26 mouse cellular contexts compared by ENCODE assay signal in genomic region chr2:158322845-158323244, GRCm38 (mm10). TPM values are rescaled to one million over a fixed set of nuclear protein-coding genes. Genes with fewer than 3 reads are reported as not detected.
DNase-seq lines count a peak whose midpoint lies in the region; ATAC-seq lines count a peak whose summit lies in the region.
"Had no signal": no experiment of that assay in that cellular context is flagged by ENCODE, and none has a peak within 500 bp of the region (broad histone marks: within the 10 kb centered on the region; RNA-seq: fewer than 3 reads in every experiment).

No protein-coding gene starts in this region.

- no peak for DNase-seq in heart, adult 11 months
- peak; percentile 13 to 32 for DNase-seq in CD8-positive naive resting alpha-beta T cell, adult 2 months (ENCODE audit: low read depth in 2 of 2, low spot score in 2 of 2)
- DNase-seq in induced T-regulatory cell, adult 2 months (ENCODE audit: low read depth): peak; percentile 55
- DNase-seq in thymus, postnatal 25 days: peak; percentile 46
- no peak for DNase-seq in ovary, postnatal 10 days (ENCODE audit: low spot score)
- no peak for DNase-seq in lung, postnatal 36 days
- DNase-seq in natural killer cell, adult 2 months (ENCODE audit: low spot score in 2 of 2): no peak
- DNase-seq: adrenal gland, adult 2 months; cerebellum, adult 11 months; cerebellum, postnatal 10 days; gastrocnemius, adult 2 months; heart, adult 18-20 months; heart, postnatal 4 days; kidney, adult 11 months; liver, embryonic 13.5 days; midbrain, embryonic 14.5 days; retina, postnatal 1 day; right cerebral cortex, postnatal 4 days had no signal

- H3K9me3 ChIP-seq in heart, embryonic 16.5 days (replicated peaks; ENCODE audit: control insufficient read depth, low read length): no peaks in the 10 kb centered on the region
- H3K9me3 ChIP-seq: embryonic facial prominence, embryonic 13.5 days; forebrain, embryonic 15.5 days; limb, embryonic 13.5 days; liver, embryonic 13.5 days; lung, embryonic 15.5 days; megakaryocyte, embryonic 14.5 days; neural tube, embryonic 15.5 days had no signal

- H3K4me2 ChIP-seq in heart, embryonic 16.5 days (ENCODE audit: low read depth, low read length): no peak overlapping the region
- H3K4me2 ChIP-seq: embryonic facial prominence, embryonic 13.5 days; forebrain, embryonic 15.5 days; limb, embryonic 13.5 days; liver, embryonic 13.5 days; lung, embryonic 15.5 days; neural tube, embryonic 15.5 days had no signal

- H3K4me3 ChIP-seq in heart, embryonic 16.5 days (ENCODE audit: low read length): no peak overlapping the region
- H3K4me3 ChIP-seq: embryonic facial prominence, embryonic 13.5 days; forebrain, embryonic 15.5 days; gastrocnemius, adult 2 months; limb, embryonic 13.5 days; liver, embryonic 13.5 days; lung, embryonic 15.5 days; megakaryocyte, embryonic 14.5 days; neural tube, embryonic 15.5 days had no signal

- ATAC-seq in heart, embryonic 16.5 days (replicated peaks; ENCODE audit: extremely low read depth, insufficient read depth, low FRiP score): peak; percentile 42; the same call in 1 of the 2 replicates
- ATAC-seq: forebrain, embryonic 15.5 days; hindbrain, embryonic 16.5 days had no signal

- no peaks in the 10 kb centered on the region for H3K36me3 ChIP-seq in heart, embryonic 16.5 days (ENCODE audit: control insufficient read depth, insufficient read depth)
- H3K36me3 ChIP-seq: embryonic facial prominence, embryonic 13.5 days; forebrain, embryonic 15.5 days; limb, embryonic 13.5 days; lung, embryonic 15.5 days; neural tube, embryonic 15.5 days had no signal

- WGBS in heart, embryonic 16.5 days: 49% methylated on average over 3 of the region's 3 CpGs

- no peaks in the 10 kb centered on the region for H3K27me3 ChIP-seq in heart, embryonic 16.5 days (ENCODE audit: control insufficient read depth, insufficient read depth, low read length)
- H3K27me3 ChIP-seq: embryonic facial prominence, embryonic 13.5 days; forebrain, embryonic 15.5 days; limb, embryonic 13.5 days; liver, embryonic 13.5 days; lung, embryonic 15.5 days; neural tube, embryonic 15.5 days had no signal

- no peak overlapping the region for H3K27ac ChIP-seq in heart, embryonic 16.5 days (ENCODE audit: low read length)
- H3K27ac ChIP-seq: embryonic facial prominence, embryonic 13.5 days; forebrain, embryonic 15.5 days; gastrocnemius, adult 2 months; limb, embryonic 13.5 days; liver, embryonic 13.5 days; lung, embryonic 15.5 days; neural tube, embryonic 15.5 days had no signal

- no peaks in the 10 kb centered on the region for H3K4me1 ChIP-seq in heart, embryonic 16.5 days (ENCODE audit: control insufficient read depth, insufficient read depth, low read length)
- H3K4me1 ChIP-seq: embryonic facial prominence, embryonic 13.5 days; forebrain, embryonic 15.5 days; limb, embryonic 13.5 days; liver, embryonic 13.5 days; lung, embryonic 15.5 days; megakaryocyte, embryonic 14.5 days had no signal

- no peak overlapping the region for H3K9ac ChIP-seq in heart, embryonic 16.5 days (ENCODE audit: low read length)
- H3K9ac ChIP-seq: embryonic facial prominence, embryonic 13.5 days; forebrain, embryonic 15.5 days; limb, embryonic 13.5 days; liver, embryonic 13.5 days; lung, embryonic 15.5 days; neural tube, embryonic 15.5 days had no signal

RNA-seq across cellular contexts. Expression of gene Lbp, which starts 16.6 kb away (rescaled TPM):
- 10.9 and 16.0 TPM in 2 replicates for polyA plus RNA-seq in heart, embryonic 16.5 days (2015; fragmentation: Nextera tagmentation; extraction: Ambion mirVana)

RNA-seq across cellular contexts. Expression of gene Snhg11, which starts 52.6 kb away (rescaled TPM):
- 0.55 and 1.4 TPM in 2 replicates for polyA plus RNA-seq in heart, embryonic 16.5 days (2015; fragmentation: Nextera tagmentation; extraction: Ambion mirVana)

Comparison
In these comparisons a context has a peak if more than half of its experiments do, and no peak if none do; other contexts are left out.
1. DNase-seq: peak in CD8-positive naive resting alpha-beta T cell, adult 2 months (2 of 2), induced T-regulatory cell, adult 2 months (single experiment) and thymus, postnatal 25 days (single experiment); none in heart, adult 11 months (single experiment), ovary, postnatal 10 days (single experiment), lung, postnatal 36 days (single experiment) and natural killer cell, adult 2 months (0 of 2).